Mouse (Mus musculus) c-Kit-positive CD71-negative TER-119-negative erythroid progenitor cells, embryonic 14.5 days (primary cell): ENCODE data around the gene Itpk1.

Source experiments
- DNase-seq: peaks from one replicate; pipeline ENCODE4 v3.0.0-alpha.2; 2013; ENCODE audit warnings: low read depth

Itpk1 gene

GRCm38 (mm10) chr12:102691180-102691579 is 13.6 kb downstream of the Itpk1 start:
- no peak for DNase-seq

DNA sequence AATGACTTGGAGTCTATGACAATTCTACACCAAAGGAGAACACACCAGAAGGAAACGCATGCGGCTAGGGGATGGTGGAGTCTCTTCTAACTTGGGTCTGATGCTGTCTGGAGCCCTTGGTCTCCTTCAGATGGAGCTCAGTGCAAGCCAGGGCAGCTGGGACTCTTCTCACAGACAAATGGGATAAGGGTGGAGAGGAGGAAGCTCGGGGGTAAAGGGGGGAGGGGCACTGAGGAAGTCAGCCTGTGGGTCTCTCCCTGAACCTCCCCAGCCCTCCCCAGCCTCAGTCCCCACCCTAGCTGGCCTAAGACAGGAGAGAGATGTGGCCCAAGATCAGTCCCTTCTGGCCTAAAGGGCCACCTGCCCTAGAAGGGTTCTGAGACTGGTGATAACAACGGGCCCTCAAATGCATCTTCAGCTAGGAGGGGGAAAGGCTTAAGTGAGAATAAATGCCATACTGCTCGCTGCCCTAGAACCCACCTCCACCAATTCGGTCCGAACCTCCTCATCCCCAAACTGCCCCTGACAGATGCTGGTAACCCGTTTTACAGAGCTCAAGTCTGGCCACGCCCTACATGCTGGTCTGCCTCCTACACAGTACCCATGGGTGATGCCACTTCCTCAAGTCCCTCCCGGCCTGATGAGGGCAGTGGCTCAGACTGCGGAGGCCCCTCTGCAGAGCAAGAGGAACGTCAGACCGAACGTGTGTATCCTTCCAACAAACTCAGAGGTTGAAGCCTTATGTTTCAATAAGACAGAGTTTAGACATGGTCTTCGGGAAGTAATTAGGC is 14.8 kb downstream of the Itpk1 start:
- no peak for DNase-seq

DNA sequence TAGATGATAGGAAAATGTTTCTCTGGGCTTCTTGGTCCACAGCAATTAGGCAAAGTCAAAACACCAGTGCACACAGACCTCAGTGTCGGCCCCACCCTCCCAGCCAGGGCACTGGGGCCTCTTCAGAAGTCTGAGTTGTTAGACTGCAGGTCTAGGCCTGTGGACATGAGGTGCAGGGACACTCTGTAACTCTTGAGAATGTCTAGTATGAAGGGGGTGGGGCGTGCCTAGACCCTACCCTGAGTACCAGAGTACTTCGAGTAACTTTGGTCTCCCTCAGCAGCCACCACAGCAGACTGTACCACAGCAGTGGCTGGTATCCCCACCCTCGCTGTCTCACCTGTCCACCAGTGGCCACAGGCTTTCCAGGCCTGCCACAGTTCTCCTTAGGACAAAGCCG is 18.4 kb downstream of the Itpk1 start:
- no peak for DNase-seq

DNA sequence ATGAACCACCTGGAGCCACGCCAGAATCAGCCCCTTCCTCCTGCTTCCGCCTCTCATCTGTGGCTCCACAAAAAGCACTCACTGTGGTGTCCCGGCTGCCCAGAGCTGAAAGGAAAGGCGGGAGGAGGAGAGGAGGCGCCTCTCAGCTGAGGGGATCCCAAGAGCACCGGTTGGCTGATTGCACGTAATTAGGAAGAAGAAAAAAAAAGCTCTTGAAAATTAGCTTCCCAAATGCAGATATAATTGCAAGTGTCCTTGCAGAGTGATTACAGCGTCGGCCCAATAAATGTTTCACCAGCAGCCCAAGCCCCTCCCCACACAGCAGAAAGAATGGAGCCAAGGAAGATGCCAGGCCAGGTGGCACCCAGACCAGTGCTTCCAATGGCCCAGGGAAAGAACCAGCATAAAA is 19.2 kb downstream of the Itpk1 start:
- DNase-seq, result no peak

- DNase-seq, result no peak
Observed at GRCm38 (mm10) chr12:102684720-102685386, 19.9 kb downstream of the Itpk1 start.

DNA sequence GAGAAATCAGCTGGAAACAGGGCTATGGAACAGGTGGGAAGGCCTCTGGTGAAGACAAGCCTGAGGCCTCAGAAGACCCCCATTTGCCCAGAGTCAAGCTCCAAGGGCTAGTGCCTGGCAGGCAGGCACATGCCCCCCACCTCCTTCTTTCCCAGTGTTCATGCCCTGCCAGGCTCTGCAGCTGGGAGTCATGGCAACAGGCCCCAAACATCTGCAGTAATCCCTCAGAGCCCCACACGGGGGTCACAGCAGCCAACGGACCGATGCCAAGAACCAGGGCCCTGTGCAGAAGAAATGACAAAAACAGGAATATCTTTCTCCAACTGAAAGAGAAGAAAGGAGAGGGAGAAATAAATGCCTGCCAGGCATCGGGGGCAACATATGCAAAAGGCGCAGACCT is 20.8 kb downstream of the Itpk1 start:
- no peak for DNase-seq

- no peak for DNase-seq
Observed at GRCm38 (mm10) chr12:102683438-102683837, 21.3 kb downstream of the Itpk1 start.

DNA sequence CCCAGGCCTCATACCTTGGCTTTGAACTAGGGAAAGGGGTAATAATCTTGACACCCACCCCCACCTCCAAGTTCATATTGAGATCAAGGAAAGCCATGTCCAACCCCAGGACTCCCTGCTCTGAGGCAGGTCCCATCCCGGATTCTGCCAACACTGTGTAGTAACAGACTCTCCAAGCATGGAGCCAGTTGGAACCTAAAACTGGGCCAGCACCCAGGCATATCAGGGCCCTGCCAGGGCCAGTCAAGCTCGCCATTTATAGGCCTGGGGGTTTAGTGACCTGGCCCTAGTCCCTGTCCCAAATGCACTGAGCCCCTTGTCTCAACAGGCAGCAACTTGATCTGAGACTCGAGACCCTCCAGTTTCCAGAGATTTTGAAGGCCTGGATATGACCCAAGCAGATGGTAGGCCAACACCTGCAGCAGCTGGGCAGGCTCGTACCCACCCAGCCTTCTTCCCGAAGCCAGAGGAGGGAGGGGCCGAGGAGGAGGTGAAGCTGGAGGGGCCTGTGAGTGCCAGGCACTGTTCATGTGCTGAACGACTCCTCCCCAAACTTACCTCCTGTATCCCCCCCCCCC is 21.9 kb downstream of the Itpk1 start:
- no peak for DNase-seq

DNA sequence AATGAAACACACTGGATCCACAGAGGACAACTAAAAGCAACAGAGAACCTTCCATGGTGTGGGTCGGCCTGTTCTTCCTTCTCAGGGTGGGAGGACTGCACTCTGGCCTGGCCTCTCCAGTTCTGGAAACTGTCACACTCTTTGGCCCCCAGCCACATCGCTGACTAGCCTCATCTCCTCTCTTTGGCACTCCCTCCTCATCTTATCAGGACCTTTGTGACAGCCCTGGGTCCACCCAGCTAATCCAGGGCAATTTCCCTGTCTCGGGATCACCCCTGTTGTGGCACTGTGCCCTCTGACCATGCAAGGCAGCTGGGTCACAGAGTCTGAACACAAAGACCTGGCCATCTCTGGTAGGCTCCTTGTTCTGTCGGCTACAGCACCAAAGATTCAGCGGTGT is 22.6 kb downstream of the Itpk1 start:
- DNase-seq, result no peak

- DNase-seq, result no peak
Observed at GRCm38 (mm10) chr12:102681590-102681989, 23.1 kb downstream of the Itpk1 start.

DNA sequence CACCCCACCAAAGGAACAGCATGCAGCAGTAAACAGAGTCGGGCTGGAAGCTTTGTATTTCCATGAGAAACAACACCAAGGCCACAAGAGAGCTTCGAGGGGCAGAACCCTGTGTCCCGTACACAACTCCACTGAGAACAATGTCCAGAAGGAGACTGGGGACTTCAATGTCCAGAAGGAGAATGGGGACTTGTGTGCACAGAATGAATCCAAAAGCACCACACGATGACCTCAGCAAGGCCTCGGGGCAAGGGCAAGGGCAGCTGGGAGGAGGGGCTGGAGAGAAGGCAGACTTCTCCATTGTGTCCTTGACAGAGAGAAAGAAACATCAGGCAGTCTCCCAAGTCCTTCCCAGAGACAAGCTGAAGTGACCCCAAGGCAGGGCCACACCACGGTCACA is 25.9 kb downstream of the Itpk1 start:
- no peak for DNase-seq

- no peak for DNase-seq
Observed at GRCm38 (mm10) chr12:102677089-102677488, 27.6 kb downstream of the Itpk1 start.

- DNase-seq, result no peak
Observed at GRCm38 (mm10) chr12:102674556-102674955, 30.2 kb downstream of the Itpk1 start.

GRCm38 (mm10) chr12:102674123-102674522 is 30.6 kb downstream of the Itpk1 start:
- no peak for DNase-seq

- no peak for DNase-seq
Observed at GRCm38 (mm10) chr12:102672857-102673839, 31.6 kb downstream of the Itpk1 start.

- DNase-seq, result no peak
Observed at GRCm38 (mm10) chr12:102672176-102672575, 32.6 kb downstream of the Itpk1 start.

- no peak for DNase-seq
Observed at GRCm38 (mm10) chr12:102670848-102671247, 33.9 kb downstream of the Itpk1 start.

GRCm38 (mm10) chr12:102665465-102666202 is 39.1 kb downstream of the Itpk1 start:
- DNase-seq, result no peak

GRCm38 (mm10) chr12:102664052-102664448 is 40.7 kb downstream of the Itpk1 start:
- DNase-seq, result no peak

GRCm38 (mm10) chr12:102663349-102664051 is 41.2 kb downstream of the Itpk1 start:
- no peak for DNase-seq

- no peak for DNase-seq
Observed at GRCm38 (mm10) chr12:102661772-102662171, 43.0 kb downstream of the Itpk1 start.
